Mouse (Mus musculus) neural tube, embryonic 12.5 days (tissue): ENCODE measurements around the gene Epb41l3. TPM values are rescaled to one million over a fixed set of nuclear protein-coding genes. Genes with fewer than 3 reads are reported as not detected.

Experiments
- ATAC-seq: fragments of 200-750 bp; cut with Nextera tagmentation; 2 replicates; pipeline ENCODE4 v1.8.0; 2017; ENCODE audit warnings: low read depth, mild to moderate bottlenecking, moderate TSS enrichment, moderate library complexity; ENCODE audit not compliant: low FRiP score
- H3K27ac ChIP-seq: fragments of 300-500 bp; sonication (generic); 2 replicates; pipeline ENCODE4 v1.5.1; 2016
- H3K27me3 ChIP-seq: fragments of 300-500 bp; sonication (generic); replicated peaks from 2 replicates; pipeline ENCODE4 v1.6.1; 2016; ENCODE audit warnings: mild to moderate bottlenecking
- H3K36me3 ChIP-seq: fragments of 300-500 bp; sonication (generic); 2 replicates; pipeline ENCODE4 v1.6.1; 2016; ENCODE audit warnings: mild to moderate bottlenecking
- H3K4me1 ChIP-seq: fragments of 300-500 bp; sonication (generic); 2 replicates; pipeline ENCODE4 v1.6.1; 2016
- H3K4me2 ChIP-seq: fragments of 300-500 bp; sonication (generic); replicated peaks from 2 replicates; pipeline ENCODE4 v1.6.1; 2016; ENCODE audit warnings: mild to moderate bottlenecking
- H3K4me3 ChIP-seq: fragments of 300-500 bp; sonication (generic); 2 replicates; pipeline ENCODE4 v1.5.1; 2016
- H3K9ac ChIP-seq: fragments of 300-500 bp; sonication (generic); 2 replicates; pipeline ENCODE4 v1.6.1; 2016; ENCODE audit warnings: mild to moderate bottlenecking
- H3K9me3 ChIP-seq: fragments of 300-500 bp; sonication (generic); 2 replicates; pipeline ENCODE4 v1.6.1; 2016; ENCODE audit warnings: mild to moderate bottlenecking
- WGBS: fragments of 180-500 bp; shearing (Covaris S2); methylation state at CpG from one replicate; pipeline ENCODE4 v1.1.7; 2016; 5-methylcytosine and 5-hydroxymethylcytosine counted together
- polyA plus RNA-seq: library from polyadenylated mRNA; unstranded; fragments of >200 nt; fragmentation: Nextera tagmentation; extraction: Ambion mirVana; gene quantifications from 2 replicates; pipeline ENCODE4 v1.2.1, GENCODE M21; 2016

Epb41l3 gene
- polyA plus RNA-seq, 1 experiment from 2014 or later: 117 TPM

GRCm38 (mm10) chr17:69267526-69267925, 192.0 kb downstream of the Epb41l3 start:
- Histone ChIP-seq H3K9ac (no peak overlapping the region), H3K27ac (no peak overlapping the region), H3K4me2 (no peak overlapping the region), H3K36me3 (no peaks in the 10 kb centered on the region), H3K27me3 (no peaks in the 10 kb centered on the region), H3K4me3 (no peak overlapping the region), H3K4me1 (0 out of 2 replicates have a peak, but pooled peaks cover 4% of the 10 kb centered on the region), H3K9me3 (no peaks in the 10 kb centered on the region)
- no peak for ATAC-seq
- 50% methylated on average over 6 of the region's 6 CpGs for WGBS

- H3K4me3 ChIP-seq: no peak overlapping the region
- ATAC-seq: no peak
- WGBS: 8% methylated on average over 5 of the region's 5 CpGs
- no peaks in the 10 kb centered on the region for H3K27me3 ChIP-seq
- H3K27ac ChIP-seq: no peak overlapping the region
- no peak overlapping the region for H3K4me2 ChIP-seq
- H3K4me1 ChIP-seq: no peaks in the 10 kb centered on the region
- H3K36me3 ChIP-seq: no peaks in the 10 kb centered on the region
- no peaks in the 10 kb centered on the region for H3K9me3 ChIP-seq
- H3K9ac ChIP-seq: no peak overlapping the region
These were observed 201.9 kb downstream of the Epb41l3 start for GRCm38 (mm10) chr17:69277362-69277761.

- WGBS: 95% methylated on average over 13 of the region's 13 CpGs
- Histone ChIP-seq H3K27me3 (no peaks in the 10 kb centered on the region), H3K9me3 (peaks cover 6% of the 10 kb centered on the region; the same call in 1 of the 2 replicates), H3K4me1 (no peaks in the 10 kb centered on the region), H3K4me2 (no peak overlapping the region), H3K27ac (no peak overlapping the region), H3K36me3 (peaks cover 57% of the 10 kb centered on the region), H3K4me3 (no peak overlapping the region), H3K9ac (no peak overlapping the region)
- ATAC-seq: no peak
These were observed 209.0 kb downstream of the Epb41l3 start for GRCm38 (mm10) chr17:69284511-69284910.

- Histone ChIP-seq H3K4me3 (no peak overlapping the region), H3K4me1 (no peaks in the 10 kb centered on the region), H3K9ac (no peak overlapping the region), H3K36me3 (peaks cover 51% of the 10 kb centered on the region), H3K27ac (no peak overlapping the region), H3K9me3 (no peaks in the 10 kb centered on the region), H3K4me2 (no peak overlapping the region), H3K27me3 (no peaks in the 10 kb centered on the region)
- ATAC-seq: no peak
- 92% methylated on average over 12 of the region's 12 CpGs for WGBS
These were observed 212.6 kb downstream of the Epb41l3 start for GRCm38 (mm10) chr17:69288130-69288529.

GRCm38 (mm10) chr17:69290272-69290671, 214.8 kb downstream of the Epb41l3 start:
- Histone ChIP-seq H3K4me2 (no peak overlapping the region), H3K27me3 (no peaks in the 10 kb centered on the region), H3K36me3 (peaks cover 41% of the 10 kb centered on the region), H3K9ac (no peak overlapping the region), H3K4me3 (no peak overlapping the region), H3K9me3 (no peaks in the 10 kb centered on the region), H3K27ac (no peak overlapping the region), H3K4me1 (no peaks in the 10 kb centered on the region)
- ATAC-seq: no peak
- 89% methylated on average over 3 of the region's 3 CpGs for WGBS

- no peak for ATAC-seq
- no peaks in the 10 kb centered on the region for H3K4me1 ChIP-seq
- no peaks in the 10 kb centered on the region for H3K9me3 ChIP-seq
- no peaks in the 10 kb centered on the region for H3K36me3 ChIP-seq
- no peak overlapping the region for H3K27ac ChIP-seq
- no peak overlapping the region for H3K4me2 ChIP-seq
- WGBS: 73% methylated on average over 4 of the region's 4 CpGs
- no peaks in the 10 kb centered on the region for H3K27me3 ChIP-seq
- H3K4me3 ChIP-seq: no peak overlapping the region
- H3K9ac ChIP-seq: no peak overlapping the region
These were observed 226.1 kb downstream of the Epb41l3 start for GRCm38 (mm10) chr17:69301552-69301951.

- H3K4me2 ChIP-seq: no peak overlapping the region
- H3K27me3 ChIP-seq: no peaks in the 10 kb centered on the region
- no peaks in the 10 kb centered on the region for H3K4me1 ChIP-seq
- WGBS: 73% methylated on average over 11 of the region's 11 CpGs
- H3K9me3 ChIP-seq: no peaks in the 10 kb centered on the region
- H3K36me3 ChIP-seq: no peaks in the 10 kb centered on the region
- ATAC-seq: no peak
- no peak overlapping the region for H3K4me3 ChIP-seq
- no peak overlapping the region for H3K9ac ChIP-seq
- H3K27ac ChIP-seq: no peak overlapping the region
These were observed 228.2 kb downstream of the Epb41l3 start for GRCm38 (mm10) chr17:69303579-69304274.

- H3K27me3 ChIP-seq: no peaks in the 10 kb centered on the region
- H3K36me3 ChIP-seq: no peaks in the 10 kb centered on the region
- WGBS: 59% methylated on average over 9 of the region's 9 CpGs
- ATAC-seq: no peak; the same call in 1 of the 2 replicates
- no peak overlapping the region for H3K27ac ChIP-seq
- H3K4me1 ChIP-seq: no peaks in the 10 kb centered on the region
- H3K4me3 ChIP-seq: no peak overlapping the region
- H3K9ac ChIP-seq: no peak overlapping the region
- H3K9me3 ChIP-seq: no peaks in the 10 kb centered on the region
- H3K4me2 ChIP-seq: no peak overlapping the region
These were observed 232.2 kb downstream of the Epb41l3 start for GRCm38 (mm10) chr17:69307636-69308035.

- no peak overlapping the region for H3K4me2 ChIP-seq
- no peak for ATAC-seq
- H3K36me3 ChIP-seq: no peaks in the 10 kb centered on the region
- no peaks in the 10 kb centered on the region for H3K4me1 ChIP-seq
- H3K9me3 ChIP-seq: no peaks in the 10 kb centered on the region
- H3K9ac ChIP-seq: no peak overlapping the region
- no peak overlapping the region for H3K27ac ChIP-seq
- WGBS: 88% methylated on average over 4 of the region's 4 CpGs
- H3K4me3 ChIP-seq: no peak overlapping the region
- no peaks in the 10 kb centered on the region for H3K27me3 ChIP-seq
These were observed 234.4 kb downstream of the Epb41l3 start for GRCm38 (mm10) chr17:69309872-69310271.

GRCm38 (mm10) chr17:69320496-69320895, 245.0 kb downstream of the Epb41l3 start:
- Histone ChIP-seq H3K36me3 (no peaks in the 10 kb centered on the region), H3K9ac (no peak overlapping the region), H3K4me2 (no peak overlapping the region), H3K4me1 (no peaks in the 10 kb centered on the region), H3K4me3 (no peak overlapping the region), H3K9me3 (no peaks in the 10 kb centered on the region), H3K27ac (no peak overlapping the region), H3K27me3 (no peaks in the 10 kb centered on the region)
- no peak for ATAC-seq
- WGBS: 93% methylated on average over 10 of the region's 10 CpGs

GRCm38 (mm10) chr17:69322721-69323120, 247.2 kb downstream of the Epb41l3 start:
- ATAC-seq: no peak
- Histone ChIP-seq H3K4me1 (no peaks in the 10 kb centered on the region), H3K36me3 (no peaks in the 10 kb centered on the region), H3K27ac (no peak overlapping the region), H3K9me3 (no peaks in the 10 kb centered on the region), H3K4me3 (no peak overlapping the region), H3K9ac (no peak overlapping the region), H3K27me3 (no peaks in the 10 kb centered on the region), H3K4me2 (no peak overlapping the region)
- 91% methylated on average over 2 of the region's 2 CpGs for WGBS
